Mouse (Mus musculus) heart, embryonic 11.5 days (tissue): ENCODE measurements at regions not wholly inside any gene's neighbourhood (a gene's known extent, or its start where the extent isn't known, plus 50 kb on each side); places are given as distances from the start of the nearest gene placed in this dataset.

ENCODE experiments used
- ATAC-seq: fragments of 200-750 bp; cut with Nextera tagmentation; replicated peaks from 2 replicates; pipeline ENCODE4 v1.8.0; 2017; ENCODE audit warnings: moderate library complexity; ENCODE audit not compliant: insufficient number of reproducible peaks, low FRiP score, low TSS enrichment
- H3K27ac ChIP-seq: fragments of 300-500 bp; sonication (generic); 2 replicates; pipeline ENCODE4 v1.5.1; 2014; ENCODE audit warnings: mild to moderate bottlenecking, low read depth, low read length
- H3K27me3 ChIP-seq: fragments of 300-500 bp; sonication (generic); 2 replicates; pipeline ENCODE4 v1.6.1; 2014; ENCODE audit warnings: mild to moderate bottlenecking, low read length, mixed read lengths; ENCODE audit not compliant: control insufficient read depth, insufficient read depth
- H3K36me3 ChIP-seq: fragments of 300-500 bp; sonication (generic); 2 replicates; pipeline ENCODE4 v1.6.1; 2014; ENCODE audit warnings: mild to moderate bottlenecking, low read length, moderate library complexity, mixed read lengths; ENCODE audit not compliant: control insufficient read depth, insufficient read depth
- H3K4me1 ChIP-seq: fragments of 300-500 bp; sonication (generic); 2 replicates; pipeline ENCODE4 v1.6.1; 2014; ENCODE audit warnings: low read length; ENCODE audit not compliant: control insufficient read depth, insufficient read depth
- H3K4me2 ChIP-seq: fragments of 300-500 bp; sonication (generic); 2 replicates; pipeline ENCODE4 v1.6.1; 2014; ENCODE audit warnings: mild to moderate bottlenecking, moderate library complexity
- H3K4me3 ChIP-seq: fragments of 300-500 bp; sonication (generic); 2 replicates; pipeline ENCODE4 v1.5.1; 2014; ENCODE audit warnings: low read depth, low read length
- H3K9ac ChIP-seq: fragments of 300-500 bp; sonication (generic); 2 replicates; pipeline ENCODE4 v1.6.1; 2014; ENCODE audit warnings: mild to moderate bottlenecking, low read depth, low read length, moderate library complexity
- H3K9me3 ChIP-seq: fragments of 300-500 bp; sonication (generic); replicated peaks from 2 replicates; pipeline ENCODE4 v1.6.1; 2016; ENCODE audit warnings: low read length; ENCODE audit not compliant: control insufficient read depth
- WGBS: fragments of 180-500 bp; shearing (Covaris S2); extraction: QIAGEN DNeasy Blood & Tissue Kit; methylation state at CpG from one replicate; pipeline ENCODE4 v1.1.7; 2014; ENCODE audit not compliant: insufficient replicate concordance; 5-methylcytosine and 5-hydroxymethylcytosine counted together

GRCm38 (mm10) chr1:59403831-59404547 is 78.2 kb upstream of the Fzd7 start:
- Histone ChIP-seq H3K4me3 (no peak overlapping the region), H3K27ac (no peak overlapping the region), H3K36me3 (no peaks in the 10 kb centered on the region), H3K4me2 (no peak overlapping the region), H3K9ac (no peak overlapping the region), H3K27me3 (no peaks in the 10 kb centered on the region), H3K9me3 (no peaks in the 10 kb centered on the region), H3K4me1 (peaks cover 4% of the 10 kb centered on the region; the same call in 1 of the 2 replicates)
- WGBS: 82% methylated on average over 9 of the region's 9 CpGs
- no peak for ATAC-seq

GRCm38 (mm10) chr1:59405370-59405769 is 76.9 kb upstream of the Fzd7 start:
- Histone ChIP-seq H3K4me1 (peaks cover 11% of the 10 kb centered on the region; the same call in 1 of the 2 replicates), H3K36me3 (no peaks in the 10 kb centered on the region), H3K9ac (no peak overlapping the region), H3K4me2 (no peak overlapping the region), H3K9me3 (no peaks in the 10 kb centered on the region), H3K27ac (no peak overlapping the region), H3K4me3 (no peak overlapping the region), H3K27me3 (no peaks in the 10 kb centered on the region)
- no peak for ATAC-seq
- 75% methylated on average over 8 of the region's 8 CpGs for WGBS

- Histone ChIP-seq H3K4me3 (no peak overlapping the region), H3K27ac (no peak overlapping the region), H3K36me3 (no peaks in the 10 kb centered on the region), H3K4me1 (peaks cover 11% of the 10 kb centered on the region; the same call in 1 of the 2 replicates), H3K9me3 (no peaks in the 10 kb centered on the region), H3K9ac (no peak overlapping the region), H3K4me2 (no peak overlapping the region), H3K27me3 (no peaks in the 10 kb centered on the region; the same call in 1 of the 2 replicates)
- no peak for ATAC-seq
- WGBS: 37% methylated on average over 6 of the region's 6 CpGs
Observed at GRCm38 (mm10) chr1:59406741-59407306, 75.4 kb upstream of the Fzd7 start.

GRCm38 (mm10) chr1:59409585-59410160 is 72.6 kb upstream of the Fzd7 start:
- Histone ChIP-seq H3K4me1 (peaks cover 11% of the 10 kb centered on the region; the same call in 1 of the 2 replicates), H3K36me3 (no peaks in the 10 kb centered on the region), H3K27ac (no peak overlapping the region), H3K4me2 (no peak overlapping the region), H3K9ac (no peak overlapping the region), H3K27me3 (peaks cover 6% of the 10 kb centered on the region; the same call in 1 of the 2 replicates), H3K9me3 (no peaks in the 10 kb centered on the region), H3K4me3 (no peak overlapping the region)
- ATAC-seq: no peak
- WGBS: 10% methylated on average over 8 of the region's 8 CpGs

GRCm38 (mm10) chr1:59413264-59413663 is 69.0 kb upstream of the Fzd7 start:
- Histone ChIP-seq H3K9ac (no peak overlapping the region), H3K4me2 (no peak overlapping the region), H3K4me1 (peaks cover 11% of the 10 kb centered on the region; the same call in 1 of the 2 replicates), H3K9me3 (no peaks in the 10 kb centered on the region), H3K36me3 (no peaks in the 10 kb centered on the region), H3K27ac (no peak overlapping the region), H3K4me3 (no peak overlapping the region), H3K27me3 (peaks cover 8% of the 10 kb centered on the region; the same call in 1 of the 2 replicates)
- WGBS: 79% methylated on average over 8 of the region's 8 CpGs
- ATAC-seq: no peak

- WGBS: 70% methylated on average over 13 of the region's 13 CpGs
- Histone ChIP-seq H3K4me2 (no peak overlapping the region), H3K4me3 (no peak overlapping the region), H3K36me3 (no peaks in the 10 kb centered on the region), H3K9ac (no peak overlapping the region), H3K27me3 (peaks cover 11% of the 10 kb centered on the region), H3K9me3 (no peaks in the 10 kb centered on the region), H3K27ac (no peak overlapping the region), H3K4me1 (peaks cover 2% of the 10 kb centered on the region; the same call in 1 of the 2 replicates)
- no peak for ATAC-seq
Observed at GRCm38 (mm10) chr1:59414401-59415210, 67.6 kb upstream of the Fzd7 start.

GRCm38 (mm10) chr1:59415733-59416312 is 66.4 kb upstream of the Fzd7 start:
- ATAC-seq: no peak
- WGBS: 71% methylated on average over 11 of the region's 11 CpGs
- H3K27ac ChIP-seq: no peak overlapping the region
- H3K9me3 ChIP-seq: no peaks in the 10 kb centered on the region
- H3K36me3 ChIP-seq: no peaks in the 10 kb centered on the region
- no peaks in the 10 kb centered on the region for H3K4me1 ChIP-seq
- no peak overlapping the region for H3K4me3 ChIP-seq
- H3K27me3 ChIP-seq: peaks cover 11% of the 10 kb centered on the region
- no peak overlapping the region for H3K9ac ChIP-seq
- no peak overlapping the region for H3K4me2 ChIP-seq

GRCm38 (mm10) chr1:59417317-59417716 is 64.9 kb upstream of the Fzd7 start:
- no peak overlapping the region for H3K27ac ChIP-seq
- WGBS: 35% methylated on average over 1 of the region's 1 CpGs
- ATAC-seq: no peak
- no peak overlapping the region for H3K4me3 ChIP-seq
- H3K9ac ChIP-seq: no peak overlapping the region
- H3K9me3 ChIP-seq: no peaks in the 10 kb centered on the region
- no peak overlapping the region for H3K4me2 ChIP-seq
- no peaks in the 10 kb centered on the region for H3K36me3 ChIP-seq
- peaks cover 12% of the 10 kb centered on the region for H3K27me3 ChIP-seq
- H3K4me1 ChIP-seq: no peaks in the 10 kb centered on the region
